Mouse (Mus musculus): ENCODE data around the gene Ankrd36.
A peak's percentile ranks its signal among the peaks of the same experiment; 100 is the strongest.
"Not testable (repeated sequence)": the region's sequence is repeated elsewhere in the genome, so short reads cannot be mapped to it uniquely, and the experiment has no call there.

Ankrd36 gene

DNA sequence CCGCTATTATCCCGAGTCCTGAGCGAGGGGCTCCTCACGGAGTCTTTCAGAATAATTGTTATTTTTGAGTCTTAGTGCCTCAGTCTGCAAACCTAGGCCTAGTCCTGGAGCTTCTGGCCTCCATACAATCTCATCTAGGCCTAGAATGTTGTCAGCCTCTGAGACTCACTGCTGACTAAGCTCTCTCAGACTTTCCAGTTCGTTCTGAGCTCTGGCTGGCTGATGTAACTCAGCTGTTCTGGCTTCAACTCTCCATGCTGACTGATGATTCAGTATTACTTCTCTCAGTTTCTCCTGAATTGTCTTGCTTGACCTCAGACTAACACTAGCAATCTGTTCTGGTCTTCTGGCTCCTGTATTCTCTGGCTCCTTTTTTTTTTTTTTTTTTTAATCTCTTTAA, 18.1 kb upstream of the Ankrd36 start:
- DNase-seq: no peak

DNA sequence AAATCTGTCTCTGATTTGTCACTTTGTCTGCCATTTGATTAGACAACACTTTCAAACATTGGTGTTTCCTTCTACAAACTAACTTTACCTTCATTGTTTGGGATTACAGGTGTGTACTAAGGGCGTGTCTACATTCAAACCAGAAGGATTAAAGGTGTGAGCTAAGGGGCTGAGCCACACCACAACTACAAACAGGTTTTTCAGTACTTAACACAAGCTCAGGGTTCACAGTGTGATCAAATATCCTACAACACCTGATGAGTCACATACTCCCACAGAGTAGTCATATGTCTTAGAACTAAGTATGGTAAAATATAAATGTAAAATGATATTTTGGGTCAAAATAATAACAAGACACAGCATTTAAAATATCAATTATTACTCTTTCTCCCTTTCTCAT, 17.6 kb upstream of the Ankrd36 start:
- no peak for DNase-seq

DNA sequence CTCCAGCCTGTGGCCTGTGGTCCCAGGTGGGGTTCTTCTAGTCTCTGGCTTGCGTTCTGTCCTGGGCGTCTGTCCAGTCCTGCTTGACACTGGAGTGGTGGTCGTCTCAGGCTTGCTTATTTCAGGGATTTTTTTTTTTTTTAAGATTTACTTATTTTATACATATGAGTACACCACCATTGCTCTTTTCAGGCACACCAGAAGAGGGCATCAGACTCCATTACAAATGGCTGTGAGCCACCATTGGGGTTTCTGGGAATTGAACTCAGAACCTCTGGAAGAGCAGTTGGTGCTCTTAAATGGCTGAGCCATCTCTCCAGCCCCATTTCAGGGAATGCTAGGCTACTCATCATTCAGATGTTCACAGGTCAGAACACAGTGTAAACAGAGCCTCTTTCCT, 9.2 kb upstream of the Ankrd36 start:
- no peak for DNase-seq

DNA sequence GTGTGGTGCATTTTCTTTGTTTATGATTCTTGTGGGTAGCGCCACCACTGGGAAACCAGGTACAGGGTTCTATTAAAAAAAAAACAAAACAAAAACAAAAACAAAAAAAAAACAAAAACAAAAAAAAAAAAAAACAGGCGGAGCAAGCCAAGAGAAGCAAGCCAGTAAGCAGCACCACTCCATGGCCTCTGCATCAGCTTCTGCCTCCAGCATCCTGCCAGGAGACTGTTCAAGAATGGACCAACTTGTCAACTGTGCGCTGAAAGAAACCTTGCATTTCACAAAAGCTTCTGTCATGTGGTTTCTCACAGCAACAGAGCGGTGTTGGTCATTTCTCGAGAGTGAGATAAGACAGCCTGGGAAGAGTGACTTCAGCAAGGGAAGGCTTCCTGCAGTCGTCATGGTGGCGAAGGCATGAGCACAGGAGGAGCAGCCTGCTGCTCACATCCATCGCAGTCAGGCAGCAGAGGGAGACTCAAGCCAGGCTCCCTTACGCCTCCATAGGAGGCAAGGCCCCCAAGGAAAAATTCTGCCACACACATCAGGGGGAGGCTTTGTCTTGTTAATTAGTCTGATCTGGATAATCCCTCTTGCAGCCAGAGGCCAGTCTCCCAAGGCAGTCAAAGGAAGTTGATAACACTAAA, 6.7 kb upstream of the Ankrd36 start:
- DNase-seq: no peak

DNA sequence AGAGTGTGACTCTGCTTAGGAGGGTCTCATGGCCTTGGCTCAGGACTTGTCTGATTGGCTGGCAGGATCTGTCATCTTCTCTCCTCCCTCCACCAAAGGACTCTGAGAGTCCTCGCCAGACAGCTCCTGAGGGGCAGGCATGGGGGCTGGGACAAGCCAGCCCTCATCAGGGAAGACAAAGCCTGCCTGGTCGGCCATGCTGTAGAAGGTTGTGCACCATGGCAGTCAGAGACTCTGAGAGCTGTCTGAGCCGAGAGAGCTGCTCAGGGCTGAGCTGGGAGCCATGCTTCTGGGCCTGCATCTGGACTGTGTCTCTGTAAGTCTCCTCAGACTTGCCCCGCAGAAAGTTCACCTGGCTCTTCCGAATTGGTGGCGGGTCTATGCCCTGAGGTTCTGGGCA, 5.6 kb upstream of the Ankrd36 start:
- DNase-seq: no peak

DNA sequence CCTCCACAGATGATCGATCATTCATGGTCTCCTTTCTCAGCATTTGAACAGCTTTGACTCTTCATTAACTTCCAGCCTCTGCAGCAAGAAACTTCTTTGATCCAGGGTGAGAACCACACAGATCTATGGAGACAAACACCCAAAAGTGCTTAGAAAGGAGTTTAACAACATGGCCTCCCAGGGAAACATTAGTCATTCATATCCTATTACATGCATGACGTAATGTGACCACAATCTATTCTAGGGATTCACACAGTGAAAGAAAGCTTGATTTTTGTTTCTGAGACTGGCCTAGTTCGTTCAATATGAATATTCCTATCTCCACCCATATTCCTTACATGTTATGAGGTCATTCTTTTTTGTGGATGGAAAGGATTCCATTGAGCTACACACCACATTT, 3.9 kb upstream of the Ankrd36 start:
- DNase-seq: no peak

DNA sequence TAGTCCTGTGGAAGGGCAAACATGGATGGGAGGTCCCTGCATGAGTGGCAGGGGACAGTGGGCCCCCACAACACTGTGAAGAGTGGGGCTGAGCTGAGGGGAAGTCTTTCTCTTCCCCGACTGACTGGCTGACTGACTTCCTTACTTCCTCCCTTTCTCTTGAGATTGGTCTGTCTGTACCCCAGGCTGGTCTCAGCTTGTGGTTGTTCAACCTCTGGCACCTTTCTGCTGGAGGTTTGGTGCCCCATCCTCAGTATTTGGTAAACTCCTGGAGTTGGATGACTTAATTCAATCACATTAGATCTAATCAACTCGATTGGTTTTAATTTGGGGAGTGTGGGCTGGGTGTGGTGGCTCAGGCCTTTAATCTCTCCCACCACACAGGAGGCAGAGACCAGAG, 3.0 kb upstream of the Ankrd36 start:
- DNase-seq: no peak

DNA sequence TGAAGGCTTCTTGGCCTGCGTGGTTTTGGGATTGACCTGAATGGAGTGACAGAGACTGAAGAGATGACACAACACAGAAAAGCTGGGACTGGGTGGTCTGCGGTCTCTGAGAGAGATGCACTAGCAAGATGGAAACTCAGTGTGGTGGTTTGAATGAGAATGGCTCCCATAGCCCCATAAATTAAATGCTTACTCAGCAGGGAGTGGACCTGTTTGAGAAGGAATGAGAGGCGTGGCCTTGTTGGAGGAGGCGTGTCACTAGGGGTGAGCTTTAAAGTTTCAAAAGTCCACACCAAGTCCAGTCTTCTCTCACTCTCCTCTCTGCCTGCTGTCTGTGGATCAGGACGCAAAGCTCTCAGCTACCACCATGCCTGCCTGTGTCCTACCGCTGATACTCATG, 1.8 kb upstream of the Ankrd36 start:
- DNase-seq: no peak

DNA sequence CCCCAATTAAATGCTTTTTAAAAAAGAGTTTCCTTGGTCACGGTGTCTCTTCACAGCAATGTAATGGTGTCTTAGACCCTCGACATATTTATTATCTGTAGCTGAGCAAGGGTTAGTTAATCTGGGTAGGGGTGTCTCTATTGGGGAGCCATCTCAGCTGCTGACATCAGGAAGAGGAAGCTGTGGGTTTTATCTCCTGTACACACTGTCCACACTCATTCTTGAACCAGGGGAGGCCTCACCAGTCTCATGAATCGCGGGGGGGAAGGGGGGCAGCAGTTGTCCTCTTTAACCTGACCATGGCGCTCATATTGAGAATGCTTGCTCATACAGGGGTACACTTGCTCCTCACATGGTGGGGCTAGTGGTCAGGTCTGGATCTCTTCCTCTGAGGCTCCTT, 1.4 kb upstream of the Ankrd36 start:
- no peak for DNase-seq

DNA sequence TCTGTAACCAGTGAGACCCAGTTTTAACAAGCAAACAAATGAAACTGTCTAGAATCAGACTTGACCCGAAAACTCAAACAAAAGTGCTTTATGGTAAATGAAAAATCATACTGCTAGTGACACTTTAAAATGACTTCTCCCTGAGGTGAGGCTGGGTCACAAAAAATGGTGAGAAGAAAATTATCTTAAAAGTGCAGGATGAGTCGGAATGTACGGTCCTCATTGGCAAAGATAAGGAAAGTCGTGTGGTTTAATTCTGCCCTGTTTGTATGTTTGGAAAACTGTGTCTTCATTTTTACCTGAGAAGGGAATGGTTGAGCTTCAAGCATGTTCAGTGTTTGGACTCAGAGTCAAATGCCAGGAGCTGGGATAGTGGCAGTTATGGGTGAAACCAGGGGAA, 2.4 kb downstream of the Ankrd36 start:
- no peak for DNase-seq

DNA sequence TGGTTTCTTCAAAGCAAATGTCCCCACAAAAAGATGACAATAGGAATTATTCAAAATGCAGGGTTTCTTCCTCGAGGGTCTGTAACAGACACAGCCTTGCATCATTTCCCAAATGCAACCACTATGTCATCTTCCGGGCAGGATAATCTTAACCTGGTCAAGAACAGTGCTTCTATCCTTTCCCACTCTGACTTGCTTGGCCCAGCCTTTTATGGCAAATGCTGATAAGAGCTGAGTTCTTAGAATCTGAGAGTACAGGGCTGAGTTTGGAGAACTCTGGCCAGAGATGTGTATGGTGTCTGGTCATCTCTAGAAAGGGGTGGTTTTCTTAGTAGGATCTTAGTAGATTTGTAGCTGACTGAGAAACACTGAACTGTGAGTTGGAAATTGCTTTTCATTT, 4.3 kb downstream of the Ankrd36 start:
- DNase-seq: no peak

DNA sequence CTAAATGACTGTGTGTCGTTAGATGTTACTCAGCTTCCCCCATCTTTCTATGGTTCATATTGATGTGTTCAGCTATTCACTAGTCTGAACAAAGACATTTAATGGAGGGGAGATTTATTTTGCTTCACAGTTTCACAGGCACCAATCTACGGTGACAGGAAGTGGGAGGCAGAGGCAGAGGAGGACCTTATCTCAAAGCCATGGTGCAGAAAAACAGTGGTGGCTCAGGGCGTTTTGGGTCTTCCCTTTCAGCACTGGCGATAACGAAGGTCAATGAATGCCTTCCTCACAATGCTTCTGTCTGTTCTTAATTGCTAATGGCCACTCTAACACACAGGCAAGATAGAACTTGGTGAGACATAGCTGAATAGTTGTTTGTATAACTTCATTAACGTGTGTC, 5.6 kb downstream of the Ankrd36 start:
- DNase-seq: no peak

DNA sequence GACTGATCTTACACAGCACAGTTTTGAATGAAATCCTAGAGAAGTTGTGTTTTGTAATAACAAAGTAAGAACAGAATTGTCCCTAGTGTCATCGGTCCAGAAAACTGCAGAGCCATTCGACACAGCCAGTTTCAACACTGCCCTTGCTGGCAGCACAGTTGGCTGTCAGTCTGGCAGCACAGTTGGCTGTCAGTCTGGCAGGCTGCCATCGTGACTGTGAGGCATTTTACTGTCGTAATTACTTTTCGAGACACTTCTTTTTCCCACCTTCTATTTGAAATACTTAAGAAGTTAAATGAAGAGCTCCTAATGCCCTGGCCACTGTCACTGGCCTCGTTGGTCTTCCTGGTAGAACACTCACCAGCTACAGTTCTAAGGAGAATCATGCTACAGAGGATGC, 22.9 kb downstream of the Ankrd36 start:
- peak; percentile 12 for DNase-seq

DNA sequence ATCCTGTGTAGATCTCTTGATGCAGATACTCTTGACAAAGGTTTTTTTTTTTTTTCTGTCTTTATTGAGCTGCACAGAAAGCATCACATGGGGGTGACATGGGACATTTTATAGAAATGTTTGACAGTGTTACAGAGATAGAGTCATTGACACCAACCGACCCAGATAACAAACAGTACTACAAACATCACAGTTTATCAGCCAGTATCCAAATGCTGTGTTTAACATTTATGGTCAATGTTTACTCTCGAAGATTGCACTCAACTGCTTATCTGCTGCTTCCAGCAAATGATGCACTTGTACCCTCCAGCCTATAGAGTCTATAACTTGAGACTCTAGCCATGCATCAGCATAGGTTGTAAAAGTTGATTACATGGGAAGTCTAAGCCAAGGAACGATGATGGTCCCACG, 25.9 kb downstream of the Ankrd36 start:
- DNase-seq: no peak

DNA sequence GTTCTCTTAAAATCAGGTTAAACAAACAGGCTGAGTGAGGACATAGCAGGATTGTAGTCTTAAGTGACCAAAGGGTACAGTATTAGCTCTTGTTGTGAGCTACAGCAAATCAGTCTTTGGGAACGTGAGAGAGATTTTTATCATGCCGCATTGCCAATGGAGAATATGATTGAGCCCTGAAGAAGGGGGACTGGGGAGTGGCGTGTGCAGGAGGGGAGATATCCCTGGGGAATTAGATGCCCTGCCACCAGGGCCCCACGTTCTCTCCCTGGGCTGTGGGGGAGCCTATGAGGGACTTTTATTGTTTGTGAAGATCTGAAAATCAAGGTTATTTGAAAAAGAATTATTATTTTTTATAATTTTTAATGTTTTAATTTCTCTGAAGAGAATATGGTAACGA, 26.3 kb downstream of the Ankrd36 start:
- no peak for DNase-seq

DNA sequence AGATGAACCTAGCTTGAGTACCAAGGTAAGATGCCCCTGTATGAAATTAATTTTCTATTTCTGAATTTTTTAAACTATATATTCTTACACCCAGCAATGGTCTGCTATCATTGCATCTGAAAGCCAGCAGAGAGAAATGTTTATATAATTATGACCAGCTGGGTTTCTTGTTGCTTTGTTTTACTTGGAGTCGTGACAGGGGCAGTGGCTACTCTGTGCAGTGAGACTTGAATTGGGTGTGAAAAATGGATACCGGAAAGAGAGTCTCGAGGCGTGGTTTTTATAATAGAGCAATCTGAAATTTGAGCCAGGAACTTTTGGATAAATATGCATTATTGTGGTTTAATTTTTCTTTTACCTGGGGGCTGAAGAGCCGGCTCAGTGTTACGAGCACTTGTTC, 27.3 kb downstream of the Ankrd36 start:
- DNase-seq: no peak

DNA sequence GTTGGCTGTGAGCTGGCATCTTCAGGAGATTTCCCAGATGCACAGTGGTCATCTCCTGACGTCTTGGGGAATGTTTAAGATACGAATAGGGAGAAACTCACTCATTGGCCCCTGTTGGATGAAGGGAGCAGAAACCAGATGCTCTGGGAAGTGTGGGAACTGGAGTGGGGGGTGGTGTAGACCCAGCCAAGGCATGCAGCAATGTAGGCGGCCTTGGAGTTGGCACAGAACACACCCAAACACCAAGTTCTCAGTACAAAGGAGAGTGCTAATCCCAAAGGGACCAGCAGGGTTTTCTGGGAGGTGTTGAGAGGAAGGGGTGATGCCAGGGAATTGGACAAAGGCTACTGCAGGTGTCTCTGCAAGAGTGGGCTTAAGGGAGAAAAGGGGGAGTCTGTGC, 35.9 kb downstream of the Ankrd36 start:
- DNase-seq: no peak

DNA sequence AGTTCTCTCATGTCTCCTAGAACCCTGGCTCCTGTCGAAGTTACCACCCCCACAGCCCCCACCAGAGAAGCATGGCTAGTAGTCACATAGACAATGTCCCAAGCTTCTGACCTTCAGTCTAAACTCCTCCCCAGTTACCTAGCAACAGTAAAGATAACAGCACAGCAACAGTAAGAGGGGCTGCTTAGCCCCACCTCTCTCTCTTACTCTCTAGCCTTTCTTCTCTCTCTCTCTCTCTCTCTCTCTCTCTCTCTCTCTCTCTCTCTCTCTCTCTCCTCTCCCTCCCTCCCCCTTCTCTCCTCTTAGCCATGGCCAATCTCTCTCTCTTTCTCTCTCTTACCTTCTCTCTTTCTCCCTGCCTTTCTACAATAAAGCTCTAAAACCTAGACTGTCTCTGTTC, 42.4 kb downstream of the Ankrd36 start:
- not testable (repeated sequence) for DNase-seq

DNA sequence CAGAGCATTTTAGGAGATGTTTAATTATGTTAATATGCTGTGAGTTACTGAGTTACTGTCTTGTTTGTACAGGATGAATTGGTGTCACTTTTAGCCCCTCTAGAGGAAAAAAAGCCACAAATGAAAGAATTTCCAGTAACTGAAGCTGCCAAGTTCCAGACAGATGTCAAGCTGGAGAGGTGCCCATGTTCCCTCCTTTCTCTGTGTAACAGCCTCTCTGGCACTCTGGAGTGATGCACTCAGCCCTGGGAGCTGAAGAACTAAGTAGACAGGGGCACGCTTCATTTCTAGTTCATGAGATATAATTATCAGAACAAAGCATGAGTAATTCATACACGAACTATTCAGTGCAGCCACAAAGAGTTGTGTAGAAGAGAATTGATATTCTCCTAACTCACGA, 45.0 kb downstream of the Ankrd36 start:
- DNase-seq: no peak

DNA sequence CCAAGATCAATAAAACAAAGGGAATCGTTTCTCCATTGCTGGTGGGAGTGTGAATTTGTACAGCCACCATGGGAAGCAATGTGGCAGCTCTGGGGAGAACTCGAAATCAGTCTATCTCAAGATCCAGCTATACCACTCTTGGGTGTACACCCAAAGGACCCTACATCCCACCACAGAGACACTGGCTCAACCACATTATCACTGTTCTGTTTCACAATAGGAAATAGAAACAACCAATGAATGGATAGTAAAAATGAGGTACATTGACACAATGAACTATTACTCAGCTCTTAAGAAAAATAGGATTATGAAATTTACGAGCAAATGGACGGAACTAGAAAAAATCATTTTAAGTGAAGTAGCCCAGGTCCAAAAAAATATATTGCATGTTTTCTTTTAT, 55.6 kb downstream of the Ankrd36 start:
- DNase-seq: no peak

DNA sequence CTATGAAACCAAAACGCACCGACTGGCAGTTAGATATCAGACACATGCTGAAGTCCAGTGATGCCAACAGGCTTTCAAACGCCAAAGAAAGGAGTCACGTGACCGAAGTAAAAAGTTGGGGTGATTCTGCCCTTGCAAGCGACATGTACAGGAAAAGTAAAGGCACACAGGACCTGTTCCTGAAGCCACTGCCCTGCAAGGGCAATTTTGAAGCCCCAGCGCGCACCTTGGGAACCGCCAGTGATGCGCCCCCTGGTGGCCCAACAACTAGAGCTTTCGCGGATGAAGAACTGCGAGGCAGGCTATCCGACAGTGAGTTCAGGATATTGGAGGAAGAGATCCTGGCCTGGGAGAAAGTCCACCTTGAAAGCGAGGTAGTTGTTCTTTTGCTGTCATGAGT, 59.5 kb downstream of the Ankrd36 start:
- DNase-seq: peak; percentile 9

DNA sequence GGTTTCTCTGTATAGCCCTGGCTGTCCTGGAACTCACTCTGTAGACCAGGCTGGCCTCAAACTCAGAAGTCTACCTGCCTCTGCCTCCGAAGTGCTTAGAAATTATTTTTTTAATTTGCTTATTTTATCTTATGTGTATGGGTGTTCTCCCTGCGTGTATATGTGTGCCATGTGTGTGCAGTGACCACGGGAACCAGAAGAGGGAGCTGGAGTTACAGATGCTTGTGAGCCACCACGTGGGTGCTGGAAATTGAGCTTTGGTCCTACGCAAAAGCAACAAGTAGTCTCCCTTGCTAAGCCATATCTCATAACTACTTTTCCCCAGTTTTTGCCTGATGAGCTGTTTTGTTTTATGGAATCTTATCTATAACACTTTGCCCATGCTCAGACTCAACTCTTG, 73.6 kb downstream of the Ankrd36 start:
- no peak for DNase-seq

DNA sequence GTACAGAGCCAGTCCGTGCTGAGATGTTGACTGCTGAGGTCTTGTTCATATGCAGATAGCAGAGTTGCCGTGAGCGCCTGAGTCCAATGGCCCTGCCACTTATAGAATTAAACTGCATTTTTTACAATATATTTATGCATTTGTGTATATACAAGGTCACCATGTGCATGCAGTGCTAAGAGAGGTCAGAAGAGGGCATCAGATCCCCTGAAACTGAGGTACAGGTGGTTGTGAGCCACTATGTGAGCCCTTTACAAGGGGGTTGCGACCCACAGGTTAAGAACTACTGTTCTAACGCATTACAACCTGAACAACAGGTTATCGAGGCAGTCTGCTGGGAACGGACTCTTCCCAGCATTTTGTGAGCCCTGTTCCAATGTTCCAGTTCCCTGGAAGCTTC, 80.8 kb downstream of the Ankrd36 start:
- no peak for DNase-seq

DNA sequence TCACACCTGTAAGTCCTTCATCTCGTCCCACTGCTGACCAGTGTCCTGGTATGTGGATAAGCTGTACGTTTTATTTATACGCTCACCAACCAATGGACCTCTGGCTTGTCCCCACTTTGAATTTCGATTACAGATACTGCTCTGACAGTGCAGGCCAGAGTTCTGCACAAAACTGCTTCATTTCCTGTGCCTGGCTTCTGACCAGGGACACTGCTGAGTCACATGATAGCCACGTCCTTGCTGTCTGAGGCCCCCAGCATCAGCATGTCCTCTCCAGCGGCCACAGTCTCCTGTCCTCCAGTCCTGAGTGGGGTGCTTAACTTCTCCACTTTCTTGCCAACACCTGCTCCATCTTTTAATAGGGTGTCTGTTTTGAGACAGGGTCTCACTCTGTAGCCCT, 113.1 kb downstream of the Ankrd36 start:
- DNase-seq: no peak

DNA sequence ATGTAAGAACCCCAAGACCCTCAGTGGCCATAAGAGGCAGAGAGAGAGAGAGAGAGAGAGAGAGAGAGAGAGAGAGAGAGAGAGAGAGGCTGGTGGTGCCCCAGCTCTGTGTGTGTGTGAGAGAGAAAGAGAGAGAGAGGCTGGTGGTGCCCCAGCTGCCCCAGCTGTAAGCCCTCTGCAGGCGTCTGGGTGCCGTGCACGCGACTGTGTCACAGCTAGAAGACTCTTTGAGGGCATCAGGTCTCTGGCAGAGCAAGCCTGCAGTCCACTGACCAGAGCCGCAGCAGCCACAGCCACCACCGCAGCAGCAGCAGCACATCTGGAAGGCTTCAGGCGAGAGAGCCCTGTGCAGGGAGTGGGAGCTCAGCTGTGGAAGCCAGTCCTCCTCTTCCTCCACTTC, 114.8 kb downstream of the Ankrd36 start:
- no peak for DNase-seq

DNA sequence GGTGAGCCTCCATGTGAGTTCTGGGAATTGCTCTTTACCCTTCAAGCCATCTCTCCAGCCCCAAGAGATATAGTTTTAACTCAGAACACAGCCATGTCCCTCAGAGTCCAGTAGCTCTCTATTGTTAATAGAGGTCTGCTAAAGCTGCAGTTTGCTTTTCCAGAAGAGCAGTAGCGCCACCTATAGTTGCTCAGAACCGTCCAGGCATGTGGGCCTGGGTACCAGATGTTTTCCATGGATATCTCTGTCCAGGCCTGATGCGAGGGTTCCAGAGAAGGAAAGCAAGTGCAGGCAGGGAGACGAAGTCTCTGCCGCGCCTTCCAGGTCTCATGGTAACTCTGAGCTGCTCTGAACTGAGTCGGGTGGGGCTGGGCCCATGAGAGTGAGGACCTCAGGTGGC, 122.3 kb downstream of the Ankrd36 start:
- peak; percentile 42 for DNase-seq
